Mouse (Mus musculus) MEL (cell line): Measurements from ENCODE around the gene Mrtfb. TPM values are rescaled to one million over a fixed set of nuclear protein-coding genes. Genes with fewer than 3 reads are reported as not detected.

Source experiments
- DNase-seq: peaks from one replicate; pipeline ENCODE4 v3.0.0; 2011; ENCODE audit warnings: low read depth, low spot score
- H3K27ac ChIP-seq: 2 replicates; pipeline ENCODE4 v1.5.1; 2012; ENCODE audit warnings: low read depth, mild to moderate bottlenecking, control low read depth, low read length, moderate library complexity; ENCODE audit not compliant: control insufficient read depth
- H3K27me3 ChIP-seq, 2 experiments: fragments of 150-350 bp in 1 of 2; sonication (generic) in 1 of 2; 2 replicates each; pipeline ENCODE4 v1.6.1; 2012; ENCODE audit warnings: low read length in 2 of 2, mild to moderate bottlenecking in 2 of 2, improper control_type of control experiment in 1 of 2, moderate library complexity in 1 of 2; ENCODE audit not compliant: insufficient read depth in 2 of 2, control insufficient read depth in 1 of 2
- H3K36me3 ChIP-seq, 2 experiments: 2 replicates each; pipeline ENCODE4 v1.6.1; 2012 to 2014; ENCODE audit warnings: low read length in 2 of 2, improper control_type of control experiment in 1 of 2, inconsistent platforms in 1 of 2, mild to moderate bottlenecking in 1 of 2; ENCODE audit not compliant: insufficient read depth in 2 of 2, control insufficient read depth in 1 of 2
- H3K4me1 ChIP-seq, 2 experiments: fragments of 150-350 bp in 1 of 2; sonication (generic) in 1 of 2; 2 replicates each; pipeline ENCODE4 v1.6.1; 2012; ENCODE audit warnings: low read length in 2 of 2, improper control_type of control experiment in 1 of 2, mild to moderate bottlenecking in 1 of 2; ENCODE audit not compliant: insufficient read depth in 2 of 2, control insufficient read depth in 1 of 2
- H3K4me3 ChIP-seq, 2 experiments: fragments of 150-350 bp in 1 of 2; sonication (generic) in 1 of 2; 2 replicates each; pipeline ENCODE4 v1.5.1; 2012; ENCODE audit warnings: low read depth in 2 of 2, low read length in 2 of 2, mild to moderate bottlenecking in 2 of 2, moderate library complexity in 2 of 2, control low read depth in 1 of 2, improper control_type of control experiment in 1 of 2; ENCODE audit not compliant: control insufficient read depth in 1 of 2, insufficient read depth in 1 of 2
- H3K79me2 ChIP-seq: 2 replicates; pipeline ENCODE4 v1.6.1; 2012; ENCODE audit warnings: mild to moderate bottlenecking, low read length, moderate library complexity; ENCODE audit not compliant: control insufficient read depth, poor library complexity, insufficient read depth
- H3K9ac ChIP-seq: 2 replicates; pipeline ENCODE4 v1.6.1; 2012; ENCODE audit warnings: low read depth, mild to moderate bottlenecking, control low read depth, low read length, moderate library complexity; ENCODE audit not compliant: control insufficient read depth, poor library complexity, severe bottlenecking
- H3K9me3 ChIP-seq: fragments of 150-350 bp; sonication (generic); replicated peaks from 2 replicates; pipeline ENCODE4 v1.6.1; 2012; ENCODE audit warnings: mild to moderate bottlenecking, low read length, improper control_type of control experiment, moderate library complexity; ENCODE audit not compliant: insufficient read depth
- BHLHE40 ChIP-seq: IDR thresholded peaks from 2 replicates; pipeline ENCODE4 v1.6.1; 2012; ENCODE audit warnings: low read depth, mild to moderate bottlenecking, inconsistent platforms, low read length, improper control_type of control experiment, borderline replicate concordance
- CHD2 ChIP-seq: IDR thresholded peaks from 2 replicates; pipeline ENCODE4 v1.6.1; 2011; ENCODE audit warnings: low read length, improper control_type of control experiment
- CTCF ChIP-seq, 3 experiments: IDR thresholded peaks in 2 of 3; conservative IDR thresholded peaks in 1 of 3; 2 replicates each; pipeline ENCODE4 v1.5.1; 2011 to 2012; ENCODE audit warnings: low read length in 3 of 3, low read depth in 2 of 3, mild to moderate bottlenecking in 2 of 3, improper control_type of control experiment in 1 of 3, inconsistent platforms in 1 of 3, mixed read lengths in 1 of 3, moderate library complexity in 1 of 3; ENCODE audit not compliant: control insufficient read depth in 1 of 3, insufficient read depth in 1 of 3, poor library complexity in 1 of 3, severe bottlenecking in 1 of 3
- E2F4 ChIP-seq: IDR thresholded peaks from 2 replicates; pipeline ENCODE4 v1.6.1; 2011; ENCODE audit warnings: low read depth, low read length, improper control_type of control experiment, borderline replicate concordance
- ELF1 ChIP-seq: IDR thresholded peaks from 2 replicates; pipeline ENCODE4 v1.6.1; 2014; ENCODE audit warnings: low read depth, mild to moderate bottlenecking, inconsistent platforms, low read length, improper control_type of control experiment, moderate library complexity
- EP300 ChIP-seq, 2 experiments: IDR thresholded peaks; 2 replicates each; pipeline ENCODE4 v1.6.1; 2011; ENCODE audit warnings: improper control_type of control experiment in 2 of 2, low read length in 2 of 2, low read depth in 1 of 2, mild to moderate bottlenecking in 1 of 2
- ETS1 ChIP-seq: IDR thresholded peaks from 2 replicates; pipeline ENCODE4 v1.6.1; 2012; ENCODE audit warnings: low read depth, mild to moderate bottlenecking, inconsistent platforms, low read length, improper control_type of control experiment, moderate library complexity
- GABPA ChIP-seq: IDR thresholded peaks from 2 replicates; pipeline ENCODE4 v1.6.1; 2012; ENCODE audit warnings: low read depth, mild to moderate bottlenecking, inconsistent platforms, low read length, improper control_type of control experiment, moderate library complexity
- GATA1 ChIP-seq: IDR thresholded peaks from 2 replicates; pipeline ENCODE4 v1.6.1; 2011; ENCODE audit warnings: low read depth, low read length, improper control_type of control experiment
- HCFC1 ChIP-seq: IDR thresholded peaks from 2 replicates; pipeline ENCODE4 v1.6.1; 2012; ENCODE audit warnings: low read depth, mild to moderate bottlenecking, inconsistent platforms, low read length, improper control_type of control experiment, moderate library complexity
- JUND ChIP-seq: IDR thresholded peaks from 2 replicates; pipeline ENCODE4 v1.6.1; 2011; ENCODE audit warnings: low read depth, mild to moderate bottlenecking, improper control_type of control experiment, low read length
- KAT2A ChIP-seq: conservative IDR thresholded peaks from 2 replicates; pipeline ENCODE4 v1.6.1; 2012; ENCODE audit warnings: low read depth, low read length, improper control_type of control experiment, inconsistent platforms
- MAFK ChIP-seq: IDR thresholded peaks from 2 replicates; pipeline ENCODE4 v1.6.1; 2011; ENCODE audit warnings: low read depth, mild to moderate bottlenecking, low read length, improper control_type of control experiment, borderline replicate concordance
- MAX ChIP-seq: IDR thresholded peaks from 2 replicates; pipeline ENCODE4 v1.6.1; 2011; ENCODE audit warnings: low read length, improper control_type of control experiment
- MAZ ChIP-seq: IDR thresholded peaks from 2 replicates; pipeline ENCODE4 v1.6.1; 2012; ENCODE audit warnings: low read depth, mild to moderate bottlenecking, inconsistent platforms, low read length, improper control_type of control experiment
- MEF2A ChIP-seq: IDR thresholded peaks from 2 replicates; pipeline ENCODE4 v1.6.1; 2014; ENCODE audit warnings: low read depth, mild to moderate bottlenecking, inconsistent platforms, low read length, improper control_type of control experiment; ENCODE audit not compliant: poor library complexity, insufficient replicate concordance, severe bottlenecking; ENCODE audit errors: extremely low read depth
- MXI1 ChIP-seq: IDR thresholded peaks from 2 replicates; pipeline ENCODE4 v1.6.1; 2011; ENCODE audit warnings: mild to moderate bottlenecking, low read depth, low read length, improper control_type of control experiment
- MYB ChIP-seq: IDR thresholded peaks from 2 replicates; pipeline ENCODE4 v1.6.1; 2011; ENCODE audit warnings: mild to moderate bottlenecking, low read depth, low read length, improper control_type of control experiment
- MYC ChIP-seq: IDR thresholded peaks from 2 replicates; pipeline ENCODE4 v1.6.1; 2011; ENCODE audit warnings: low read depth, mild to moderate bottlenecking, low read length, improper control_type of control experiment, moderate library complexity
- NELFE ChIP-seq: IDR thresholded peaks from 2 replicates; pipeline ENCODE4 v1.6.1; 2011; ENCODE audit warnings: low read depth, low read length, improper control_type of control experiment
- NRF1 ChIP-seq: IDR thresholded peaks from 2 replicates; pipeline ENCODE4 v1.6.1; 2014; ENCODE audit warnings: low read depth, mild to moderate bottlenecking, inconsistent platforms, low read length, improper control_type of control experiment, moderate library complexity; ENCODE audit not compliant: poor library complexity, insufficient read depth, severe bottlenecking
- POLR2A ChIP-seq, 2 experiments: IDR thresholded peaks; 2 replicates each; pipeline ENCODE4 v1.6.1; 2011 to 2012; ENCODE audit warnings: low read length in 2 of 2, mild to moderate bottlenecking in 2 of 2, control low read depth in 1 of 2, improper control_type of control experiment in 1 of 2, low read depth in 1 of 2, moderate library complexity in 1 of 2; ENCODE audit not compliant: control insufficient read depth in 1 of 2, insufficient read depth in 1 of 2, poor library complexity in 1 of 2
- POLR2AphosphoS2 ChIP-seq: IDR thresholded peaks from 2 replicates; pipeline ENCODE4 v1.6.1; 2011; ENCODE audit warnings: low read length, improper control_type of control experiment
- POLR2AphosphoS5 ChIP-seq: IDR thresholded peaks from 2 replicates; pipeline ENCODE4 v1.6.1; 2012; ENCODE audit warnings: low read depth, borderline replicate concordance, mild to moderate bottlenecking, inconsistent platforms, low read length, moderate library complexity, mixed read lengths
- RAD21 ChIP-seq: IDR thresholded peaks from 2 replicates; pipeline ENCODE4 v1.6.1; 2011; ENCODE audit warnings: mild to moderate bottlenecking, low read depth, low read length, improper control_type of control experiment
- RCOR1 ChIP-seq: IDR thresholded peaks from 2 replicates; pipeline ENCODE4 v1.6.1; 2012; ENCODE audit warnings: low read depth, mild to moderate bottlenecking, inconsistent platforms, low read length, improper control_type of control experiment
- SIN3A ChIP-seq: IDR thresholded peaks from 2 replicates; pipeline ENCODE4 v1.6.1; 2012; ENCODE audit warnings: low read length, improper control_type of control experiment, inconsistent platforms
- SMC3 ChIP-seq: IDR thresholded peaks from 2 replicates; pipeline ENCODE4 v1.6.1; 2011; ENCODE audit warnings: low read depth, low read length, improper control_type of control experiment
- TAL1 ChIP-seq: IDR thresholded peaks from 2 replicates; pipeline ENCODE4 v1.6.1; 2012; ENCODE audit warnings: mild to moderate bottlenecking, inconsistent platforms, low read length, moderate library complexity, mixed read lengths
- TBP ChIP-seq: IDR thresholded peaks from 2 replicates; pipeline ENCODE4 v1.8.0; 2011; ENCODE audit warnings: low read depth, low read length, improper control_type of control experiment
- TCF12 ChIP-seq: IDR thresholded peaks from 2 replicates; pipeline ENCODE4 v1.6.1; 2014; ENCODE audit warnings: low read depth, mild to moderate bottlenecking, inconsistent platforms, low read length, improper control_type of control experiment, moderate library complexity
- UBTF ChIP-seq: IDR thresholded peaks from 2 replicates; pipeline ENCODE4 v1.6.1; 2012; ENCODE audit warnings: low read depth, mild to moderate bottlenecking, inconsistent platforms, low read length, improper control_type of control experiment, moderate library complexity, borderline replicate concordance; ENCODE audit not compliant: insufficient read depth
- USF1 ChIP-seq: IDR thresholded peaks from 2 replicates; pipeline ENCODE4 v1.6.1; 2014; ENCODE audit warnings: low read depth, mild to moderate bottlenecking, inconsistent platforms, low read length, improper control_type of control experiment, moderate library complexity
- USF2 ChIP-seq, 2 experiments: IDR thresholded peaks; 2 replicates each; pipeline ENCODE4 v1.6.1; 2011 to 2012; ENCODE audit warnings: improper control_type of control experiment in 2 of 2, low read length in 2 of 2, borderline replicate concordance in 1 of 2, inconsistent platforms in 1 of 2, low read depth in 1 of 2, mild to moderate bottlenecking in 1 of 2; ENCODE audit not compliant: insufficient read depth in 1 of 2
- ZC3H11A ChIP-seq: IDR thresholded peaks from 2 replicates; pipeline ENCODE4 v1.6.1; 2012; ENCODE audit warnings: low read depth, mild to moderate bottlenecking, inconsistent platforms, low read length, improper control_type of control experiment
- ZMIZ1 ChIP-seq: IDR thresholded peaks from 2 replicates; pipeline ENCODE4 v1.6.1; 2012; ENCODE audit warnings: low read depth, mild to moderate bottlenecking, inconsistent platforms, low read length, improper control_type of control experiment, moderate library complexity
- ZNF384 ChIP-seq: IDR thresholded peaks from 2 replicates; pipeline ENCODE4 v1.6.1; 2012; ENCODE audit warnings: low read depth, mild to moderate bottlenecking, inconsistent platforms, low read length, improper control_type of control experiment
- polyA plus RNA-seq, 2 experiments: library from polyadenylated mRNA; stranded (reverse) in 1 of 2; unstranded in 1 of 2; fragments of >175 nt in 1 of 2; fragments of >200 nt in 1 of 2; gene quantifications; 2 replicates each; pipeline versions ENCODE4 v1.2.1 to v1.2.4; 2012; ENCODE audit warnings: low replicate concordance in 2 of 2, low read depth in 1 of 2; ENCODE audit not compliant: insufficient read length in 2 of 2, insufficient read depth in 1 of 2, missing spikeins in 1 of 2
- total RNA-seq: library from RNA; depleted of rRNA; stranded (reverse); fragments of 300-350 nt; gene quantifications from 2 replicates; pipeline ENCODE4 v1.2.3, GENCODE M21; 2012

Gene Mrtfb
- total and polyA plus RNA-seq, 3 experiments = 2.7 to 6.6 TPM; not detected in 1

DNA sequence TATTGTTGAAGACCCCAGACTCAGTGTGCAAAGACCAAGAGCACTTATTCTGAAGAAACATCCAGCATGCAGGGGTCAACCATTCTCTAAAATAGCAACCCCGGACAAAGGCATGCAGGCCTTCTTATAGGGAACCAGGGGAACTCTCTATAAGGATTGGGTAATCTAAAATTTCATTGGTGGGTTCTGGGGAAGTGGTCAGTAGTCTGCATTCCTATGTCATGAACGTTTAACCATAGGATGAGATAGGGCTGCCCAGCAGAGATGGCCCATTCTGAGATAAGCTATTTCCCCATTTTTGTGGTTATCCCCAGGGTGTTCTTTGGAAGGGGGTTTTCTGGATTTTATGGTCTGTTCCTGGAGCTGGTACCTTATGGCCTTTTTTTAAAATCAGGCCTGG lies 163.5 kb downstream of the Mrtfb start:
- peak; percentile 70 for DNase-seq
- peak overlapping the region; percentile 16; the same call in 1 of the 2 replicates for H3K9ac ChIP-seq
- H3K9me3 ChIP-seq = no peaks in the 10 kb centered on the region
- peaks cover 0 to 80% of the 10 kb centered on the region in 2 experiments; a peak in 2 of 4 replicates for H3K36me3 ChIP-seq
- H3K27me3 ChIP-seq = no peaks in the 10 kb centered on the region
- H3K4me3 ChIP-seq = no peak overlapping the region; a peak in 1 of 4 replicates
- H3K79me2 ChIP-seq = no peaks in the 10 kb centered on the region
- H3K4me1 ChIP-seq = peaks cover 29 to 73% of the 10 kb centered on the region in 2 experiments
- peak overlapping the region; percentile 86 for H3K27ac ChIP-seq
- TF ChIP-seq NELFE (peak; percentile 50), HCFC1 (0 out of 2 replicates have a peak, but pooled peaks have one; percentile 35), MEF2A (no peak), ZC3H11A (no peak), ETS1 (peak; percentile 82), RCOR1 (peak; percentile 94), ELF1 (no peak), ZMIZ1 (peak; percentile 75), KAT2A (peak; percentile 36; the same call in 1 of the 2 replicates), MAZ (peak; percentile 85), MYC (peak; percentile 25; the same call in 1 of the 2 replicates), TAL1 (peak; percentile 58), RAD21 (no peak), CTCF (IDR thresholded peaks at IDR 0.05 in 2 of 3, conservative IDR thresholded peaks at IDR 0.05 in 1 of 3; ENCODE audit: control insufficient read depth in 1 of 3, insufficient read depth in 1 of 3, low read depth in 2 of 3, low read length in 3 of 3, poor library complexity in 1 of 3, severe bottlenecking in 1 of 3) (no peak), NRF1 (no peak), MYB (peak; percentile 93), UBTF (no peak), USF2 (IDR thresholded peaks at IDR 0.05; ENCODE audit: borderline replicate concordance in 1 of 2, insufficient read depth in 1 of 2, low read depth in 1 of 2, low read length in 2 of 2) (no peak), GATA1 (peak; percentile 93), JUND (peak; percentile 69; the same call in 1 of the 2 replicates), POLR2AphosphoS2 (no peak), MXI1 (peak; percentile 52; the same call in 1 of the 2 replicates), SIN3A (peak; percentile 82), POLR2AphosphoS5 (no peak), MAX (0 out of 2 replicates have a peak, but pooled peaks have one; percentile 43), GABPA (no peak), USF1 (no peak), TBP (peak; percentile 90), POLR2A (IDR thresholded peaks at IDR 0.05; ENCODE audit: control insufficient read depth in 1 of 2, insufficient read depth in 1 of 2, low read depth in 1 of 2, low read length in 2 of 2, poor library complexity in 1 of 2) (no peak; a peak in 1 of 4 replicates), MAFK (peak; percentile 76), SMC3 (no peak), CHD2 (peak; percentile 54; the same call in 1 of the 2 replicates), ZNF384 (no peak), TCF12 (peak; percentile 88), EP300 (IDR thresholded peaks at IDR 0.05; ENCODE audit: low read depth in 1 of 2, low read length in 2 of 2) (peak; percentile 98 to 99), E2F4 (no peak), BHLHE40 (peak; percentile 40; the same call in 1 of the 2 replicates)
